Mouse (Mus musculus) testis, adult 2 months (tissue): Measurements from ENCODE around the gene Nlrp1a.

Experiments used
- CTCF ChIP-seq: fragments of 200-500 bp; IDR thresholded peaks from 2 replicates; pipeline ENCODE4 v1.5.1; 2012; ENCODE audit warnings: low read depth, mild to moderate bottlenecking, inconsistent platforms, low read length, moderate library complexity; ENCODE audit not compliant: control insufficient read depth, insufficient read depth, insufficient replicate concordance
- POLR2A ChIP-seq: fragments of 200-500 bp; IDR thresholded peaks from 2 replicates; pipeline ENCODE4 v1.6.1; 2012; ENCODE audit warnings: low read depth, mild to moderate bottlenecking, inconsistent platforms, low read length, moderate library complexity; ENCODE audit not compliant: control insufficient read depth

DNA sequence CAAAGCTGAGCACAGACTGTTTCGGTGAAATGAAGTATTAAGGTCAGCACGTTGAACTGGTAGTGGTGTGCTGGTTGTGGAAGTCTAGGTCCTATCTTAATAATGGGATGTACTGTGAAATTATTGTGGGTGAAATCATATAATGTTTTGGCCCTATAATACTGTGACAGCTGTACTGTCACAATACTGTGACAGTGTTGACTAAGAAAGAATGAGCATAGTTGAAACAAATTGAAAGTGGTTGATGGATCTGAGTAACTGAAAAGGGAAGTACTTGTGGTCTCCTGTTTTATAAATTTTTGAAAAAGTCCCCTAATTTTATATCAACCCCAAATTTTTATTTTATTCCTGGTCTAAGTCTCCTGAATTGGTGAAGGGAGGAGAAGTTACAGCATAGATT lies 37.4 kb downstream of the Nlrp1a start:
- TF ChIP-seq CTCF (no peak), POLR2A (no peak)
